Mouse (Mus musculus): ENCODE data around the gene Hmg20b.

Hmg20b gene

DNA sequence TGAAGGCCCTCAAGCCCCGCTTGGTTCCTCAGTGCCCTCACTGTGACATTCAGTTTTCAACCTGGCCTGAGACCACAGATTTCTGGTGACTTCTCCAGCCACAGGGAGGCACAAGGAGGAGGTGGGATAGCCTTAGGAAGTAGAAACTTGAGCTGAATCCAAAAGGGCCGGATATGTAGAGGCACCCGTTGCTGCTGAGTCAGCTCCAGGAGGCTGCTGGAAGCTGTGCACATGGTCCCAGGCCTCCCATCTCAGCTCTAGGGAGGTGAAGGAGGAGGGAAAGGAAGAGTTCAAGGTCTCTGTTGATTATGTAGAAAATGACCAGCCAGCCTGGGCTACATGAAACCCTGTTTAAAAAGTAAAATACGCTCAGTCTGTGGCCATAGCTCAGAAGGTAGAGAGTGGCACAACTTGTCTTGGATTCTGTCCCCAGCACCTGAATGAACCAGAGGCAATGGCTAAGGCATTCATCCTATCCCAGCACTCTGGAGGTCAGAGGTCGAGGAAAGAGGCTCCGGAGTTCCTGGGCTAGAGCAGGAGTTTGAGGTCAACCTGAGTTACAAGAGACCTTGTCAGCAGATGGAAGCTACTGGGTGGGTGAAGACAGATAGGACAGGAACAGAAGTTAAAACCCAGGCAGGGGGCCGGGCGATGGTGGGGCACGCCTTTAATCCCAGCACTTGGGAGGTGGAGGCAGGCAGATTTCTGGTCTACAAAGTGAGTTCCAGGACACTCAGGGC is 4.6 kb upstream of the Hmg20b start:
- DNase-seq (ENCODE audit: low read depth, low spot score) = no peak

DNA sequence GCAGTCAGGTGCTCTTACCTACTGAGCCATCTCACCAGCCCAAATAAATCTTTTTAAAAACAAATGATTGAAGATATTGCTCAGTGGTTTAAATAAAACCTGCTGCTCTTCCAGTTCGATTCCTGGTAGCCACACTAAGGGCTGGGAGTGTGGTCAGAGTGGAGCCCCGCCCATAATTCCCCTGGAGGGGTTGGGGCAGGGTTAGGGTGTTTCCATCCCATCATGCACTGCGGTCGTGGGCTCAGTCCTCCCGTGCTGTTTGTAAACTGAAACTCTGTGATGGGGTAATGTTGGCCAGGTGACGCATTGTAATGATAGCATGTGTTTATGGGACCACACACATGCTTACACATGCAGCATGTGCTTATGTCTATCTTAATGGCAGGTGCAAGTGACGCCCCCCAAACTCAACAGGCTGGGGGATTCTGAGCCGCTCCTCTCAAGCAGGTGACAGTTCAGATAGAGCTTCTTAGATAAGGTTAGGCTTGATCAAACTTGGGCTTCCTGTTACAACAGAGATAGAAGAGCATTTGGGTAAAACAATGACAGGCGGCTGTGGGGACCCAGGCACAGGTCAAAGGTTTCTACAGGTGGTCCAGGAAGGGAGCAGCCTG is 1.5 kb upstream of the Hmg20b start:
- no peak for DNase-seq (ENCODE audit: low read depth, low spot score)

DNA sequence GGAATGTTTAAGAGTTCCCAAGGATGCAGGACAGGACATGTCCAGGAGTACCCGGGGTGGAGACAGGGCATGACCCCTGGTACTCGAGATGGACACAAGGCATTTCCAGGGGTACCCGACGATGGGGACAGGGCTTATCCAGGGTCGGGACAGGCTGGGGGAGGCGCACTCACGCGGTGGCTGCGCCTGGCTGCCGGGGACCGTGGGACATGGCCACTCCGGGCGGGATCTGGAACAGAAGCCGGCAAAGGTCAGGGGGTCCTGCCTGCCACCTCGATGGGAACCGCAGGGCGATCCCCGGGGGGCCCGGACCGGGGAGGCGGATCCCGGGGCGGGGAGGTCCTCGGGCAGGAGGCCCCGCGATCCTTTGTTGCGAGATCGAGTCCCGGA is 324 bp downstream of the Hmg20b start:
- no peak for DNase-seq (ENCODE audit: low read depth, low spot score)

DNA sequence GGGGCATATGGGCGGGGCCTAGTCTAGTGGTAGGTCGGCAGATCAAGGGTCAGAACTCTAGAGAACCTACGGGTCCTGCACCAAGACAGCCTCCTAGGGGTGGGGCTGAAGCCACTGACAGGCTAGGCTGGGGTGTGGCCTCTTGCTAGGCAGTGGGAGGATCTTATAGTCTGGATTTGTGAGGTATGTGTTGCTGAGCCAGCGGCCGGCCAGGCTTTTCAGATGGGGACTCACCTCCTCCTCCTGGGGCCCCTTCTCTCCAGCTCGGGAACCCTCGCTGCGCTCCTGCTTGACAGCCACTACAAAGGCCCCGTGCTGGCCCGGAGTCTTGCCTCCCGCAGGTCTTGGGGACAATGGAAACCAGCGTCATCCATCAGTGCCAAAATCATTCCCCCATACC is 1.1 kb downstream of the Hmg20b start:
- no peak for DNase-seq (ENCODE audit: low read depth, low spot score)

DNA sequence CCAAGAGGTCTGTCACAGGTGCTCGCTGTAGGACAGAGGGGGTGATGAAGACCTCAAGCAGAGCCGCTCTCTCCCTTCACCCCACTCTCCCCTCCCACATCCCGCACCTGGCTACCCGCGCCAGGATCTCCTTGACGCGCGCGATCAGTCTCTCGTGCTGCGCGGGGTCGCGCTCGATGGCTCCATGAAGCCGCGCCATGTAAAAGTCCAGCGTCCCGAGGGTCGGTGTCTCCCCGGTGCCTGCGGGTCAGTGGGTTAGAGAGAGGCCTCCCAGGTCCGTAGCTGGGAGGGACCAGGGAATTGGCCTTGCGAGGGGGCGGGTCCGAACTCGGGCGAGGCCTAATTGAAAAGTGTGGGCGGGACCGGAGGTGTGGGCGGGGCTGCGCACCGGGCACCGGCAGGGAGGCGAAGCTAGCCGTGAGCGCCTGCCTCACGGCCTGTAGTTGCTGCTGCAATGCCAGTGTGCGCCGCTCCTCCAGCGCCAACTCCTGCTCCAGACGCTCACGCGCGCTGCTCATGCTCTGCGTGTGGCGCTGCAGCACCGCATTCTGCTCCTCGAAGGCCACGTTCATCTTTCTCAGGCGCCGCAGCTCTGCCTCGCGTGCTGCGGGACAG is 3.7 kb downstream of the Hmg20b start:
- no peak for DNase-seq (ENCODE audit: low read depth, low spot score)

DNA sequence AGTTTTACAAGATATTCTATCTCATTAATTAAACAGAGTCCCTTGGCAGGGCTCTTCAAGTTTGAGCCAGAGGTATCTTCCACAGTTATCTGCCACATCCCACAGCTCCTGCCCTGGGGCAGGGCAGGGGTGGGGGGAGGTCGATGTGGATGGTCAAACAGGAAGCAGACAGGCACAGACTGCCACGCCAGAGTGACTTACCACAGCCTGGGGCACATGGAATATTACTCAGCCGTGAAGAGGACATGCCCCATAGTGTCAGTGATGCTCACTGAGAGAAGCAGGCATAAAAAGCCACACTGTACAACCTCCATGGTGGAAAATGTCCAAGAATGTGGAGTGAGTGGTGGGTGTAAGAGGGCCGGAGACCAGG is 5.1 kb downstream of the Hmg20b start:
- no peak for DNase-seq (ENCODE audit: low read depth, low spot score)

DNA sequence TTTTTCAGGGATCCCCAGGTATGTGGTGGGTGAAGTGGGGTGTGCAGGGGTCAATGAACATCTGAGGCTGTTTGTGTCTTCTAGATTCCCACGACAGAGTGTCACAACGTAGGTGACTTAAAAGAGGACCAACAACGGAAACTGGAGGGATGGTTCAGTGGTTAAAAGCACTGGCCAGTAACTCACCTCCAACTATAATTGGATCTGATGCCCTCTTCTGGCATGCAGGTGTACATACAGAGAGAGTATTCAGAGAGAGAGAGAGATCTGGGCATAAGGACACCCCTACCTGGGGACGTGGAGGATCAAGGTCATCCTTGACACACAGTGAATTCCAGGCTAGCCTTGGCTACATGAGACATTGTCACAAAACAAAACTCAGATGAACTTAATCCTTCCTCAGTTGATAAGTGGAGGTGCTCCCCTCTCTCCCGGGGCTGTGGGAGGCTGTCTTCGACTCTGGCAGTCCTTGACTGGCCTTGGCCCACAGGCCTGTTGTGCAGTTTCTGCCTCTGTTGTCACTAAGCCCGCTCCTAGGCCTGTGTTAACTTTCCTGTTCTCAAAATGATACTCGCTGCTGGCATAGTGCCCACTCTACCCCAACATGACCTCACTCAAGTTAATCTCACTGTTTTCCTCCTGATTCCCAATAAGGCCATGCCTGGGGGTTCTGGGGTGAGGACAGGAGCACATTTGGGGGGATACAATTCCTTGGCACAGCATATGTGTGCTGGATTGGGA is 5.7 kb downstream of the Hmg20b start:
- no peak for DNase-seq (ENCODE audit: low read depth, low spot score)

DNA sequence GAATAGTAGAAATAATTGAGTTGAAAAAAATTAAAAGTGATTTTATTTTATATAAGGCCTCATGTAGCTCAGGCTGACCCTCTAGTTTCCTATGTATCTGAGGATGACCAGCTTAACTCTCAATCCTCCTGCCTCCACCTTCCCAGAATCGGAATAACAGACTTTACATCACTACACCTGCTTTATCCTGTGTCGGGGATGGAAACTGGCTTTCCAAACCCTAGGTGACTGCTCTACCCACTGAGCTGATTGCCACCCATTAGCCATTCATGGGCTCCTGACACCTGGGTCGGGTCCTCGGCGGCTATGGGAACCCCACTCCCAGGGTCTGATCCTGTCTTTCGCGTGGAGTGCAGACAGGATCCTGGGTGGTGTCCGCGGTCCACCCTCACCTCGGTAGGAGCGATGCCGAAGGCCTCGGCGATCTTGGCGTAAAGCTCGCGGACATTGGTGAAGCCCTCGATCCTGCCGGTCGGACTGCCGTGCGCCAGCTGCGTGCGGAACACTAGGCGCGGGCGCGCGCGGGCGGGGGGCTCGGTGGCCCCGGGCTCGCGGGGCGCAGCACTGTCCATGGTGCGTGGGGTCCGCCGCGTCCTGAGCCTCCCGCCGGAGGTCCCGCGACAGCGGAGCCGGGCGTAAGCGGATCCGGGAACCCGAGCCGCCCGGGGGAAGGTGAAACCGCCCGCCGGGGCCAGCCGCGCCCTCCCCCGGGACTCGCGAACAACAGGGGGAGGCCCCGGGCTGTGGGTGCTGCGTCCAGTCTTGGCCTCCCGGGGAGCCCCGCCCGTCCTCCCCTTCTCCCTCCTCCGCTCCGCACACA is 7.4 kb downstream of the Hmg20b start, which contains the start of gene Gipc3:
Gene Gipc3 (minus strand): TSS at position 581 of the 820 bp plus-strand sequence.
- DNase-seq (ENCODE audit: low read depth, low spot score) = no peak

DNA sequence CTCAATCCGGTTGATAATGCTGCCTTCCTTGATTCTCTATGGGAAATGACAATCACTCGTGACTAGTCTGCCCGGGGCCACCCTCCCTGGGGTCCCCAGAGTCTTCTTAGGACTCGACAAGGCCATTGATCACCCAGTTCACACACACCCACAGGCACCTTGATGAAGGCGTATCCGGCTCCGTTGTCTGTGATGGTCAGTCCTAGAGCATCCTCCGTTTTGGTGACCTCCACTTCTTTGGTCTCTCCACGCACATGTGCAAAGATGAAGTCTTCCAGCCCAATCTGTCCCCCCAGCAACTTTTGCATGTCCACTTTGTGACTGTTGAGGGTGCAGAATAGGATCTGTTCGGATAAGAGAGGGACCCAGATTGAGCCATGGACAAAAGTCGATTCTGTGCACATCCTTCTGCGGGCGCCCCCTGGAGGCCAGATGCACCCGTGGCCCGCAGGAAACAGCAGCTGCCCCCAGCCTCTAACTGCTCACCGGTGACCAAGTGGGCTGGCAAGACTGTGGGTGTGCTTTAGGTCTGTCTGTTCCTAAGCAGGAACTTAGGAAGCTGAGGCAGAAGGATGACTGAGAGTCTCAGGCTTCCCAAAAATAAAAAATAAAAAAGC is 8.8 kb downstream of the Hmg20b start:
- no peak for DNase-seq (ENCODE audit: low read depth, low spot score)

DNA sequence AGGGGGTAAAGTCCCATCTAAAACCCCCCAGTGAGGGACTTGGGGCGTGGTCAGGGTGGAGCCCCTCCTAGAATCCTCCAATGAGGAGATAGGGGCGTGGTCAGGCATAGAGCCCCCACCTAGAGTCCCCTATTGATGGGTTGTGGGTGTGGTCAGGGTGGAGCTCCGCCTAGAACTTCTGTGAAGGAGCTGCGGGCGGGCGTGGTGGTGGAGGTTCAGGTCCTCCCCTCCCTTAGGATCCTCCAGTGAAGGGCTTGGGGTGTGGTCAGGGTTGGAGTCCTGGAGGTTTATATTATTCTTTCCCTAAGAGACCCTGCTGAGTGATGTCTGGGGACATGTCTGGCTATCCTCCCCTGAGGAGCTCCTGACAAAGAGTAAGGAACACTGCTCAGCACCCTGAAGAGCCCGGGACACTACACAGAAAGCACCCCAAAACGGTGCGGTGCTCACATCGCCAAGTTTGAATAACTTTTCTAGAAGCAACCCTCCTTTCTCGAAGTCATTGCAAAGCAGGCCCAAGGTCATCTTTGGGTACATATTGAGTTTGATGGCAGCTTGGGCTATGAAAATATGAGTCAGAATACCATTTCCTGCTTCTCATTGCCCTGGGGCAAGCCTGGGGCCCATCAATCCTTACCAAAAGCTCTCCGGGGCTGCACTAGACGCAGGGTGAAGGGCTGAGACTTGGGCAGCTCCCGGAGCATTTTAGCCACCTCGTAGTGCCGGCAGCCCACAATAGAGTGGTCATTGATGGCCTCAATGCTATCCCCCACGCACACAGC is 9.5 kb downstream of the Hmg20b start:
- DNase-seq (ENCODE audit: low read depth, low spot score) = no peak

DNA sequence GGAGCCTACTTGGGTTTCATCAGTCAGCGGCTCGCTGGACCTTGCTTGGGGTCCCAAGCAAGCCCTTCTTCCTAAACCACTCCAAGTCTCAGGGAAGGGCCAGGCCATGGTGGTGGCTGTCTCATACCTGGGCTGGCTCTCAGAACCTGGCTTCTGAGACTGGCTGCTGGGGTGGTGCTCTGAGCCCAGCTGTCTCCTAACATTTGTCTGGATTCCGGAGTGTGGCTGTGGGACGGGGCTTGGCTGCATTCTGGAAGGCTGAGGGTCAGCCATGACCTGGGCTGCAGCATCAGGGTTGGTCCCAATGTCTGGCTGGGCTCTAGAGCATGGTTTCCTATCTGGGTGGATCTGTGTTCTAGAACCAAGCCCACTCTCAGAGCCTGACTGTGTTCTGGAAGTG is 13.7 kb downstream of the Hmg20b start:
- DNase-seq (ENCODE audit: low read depth, low spot score) = no peak

DNA sequence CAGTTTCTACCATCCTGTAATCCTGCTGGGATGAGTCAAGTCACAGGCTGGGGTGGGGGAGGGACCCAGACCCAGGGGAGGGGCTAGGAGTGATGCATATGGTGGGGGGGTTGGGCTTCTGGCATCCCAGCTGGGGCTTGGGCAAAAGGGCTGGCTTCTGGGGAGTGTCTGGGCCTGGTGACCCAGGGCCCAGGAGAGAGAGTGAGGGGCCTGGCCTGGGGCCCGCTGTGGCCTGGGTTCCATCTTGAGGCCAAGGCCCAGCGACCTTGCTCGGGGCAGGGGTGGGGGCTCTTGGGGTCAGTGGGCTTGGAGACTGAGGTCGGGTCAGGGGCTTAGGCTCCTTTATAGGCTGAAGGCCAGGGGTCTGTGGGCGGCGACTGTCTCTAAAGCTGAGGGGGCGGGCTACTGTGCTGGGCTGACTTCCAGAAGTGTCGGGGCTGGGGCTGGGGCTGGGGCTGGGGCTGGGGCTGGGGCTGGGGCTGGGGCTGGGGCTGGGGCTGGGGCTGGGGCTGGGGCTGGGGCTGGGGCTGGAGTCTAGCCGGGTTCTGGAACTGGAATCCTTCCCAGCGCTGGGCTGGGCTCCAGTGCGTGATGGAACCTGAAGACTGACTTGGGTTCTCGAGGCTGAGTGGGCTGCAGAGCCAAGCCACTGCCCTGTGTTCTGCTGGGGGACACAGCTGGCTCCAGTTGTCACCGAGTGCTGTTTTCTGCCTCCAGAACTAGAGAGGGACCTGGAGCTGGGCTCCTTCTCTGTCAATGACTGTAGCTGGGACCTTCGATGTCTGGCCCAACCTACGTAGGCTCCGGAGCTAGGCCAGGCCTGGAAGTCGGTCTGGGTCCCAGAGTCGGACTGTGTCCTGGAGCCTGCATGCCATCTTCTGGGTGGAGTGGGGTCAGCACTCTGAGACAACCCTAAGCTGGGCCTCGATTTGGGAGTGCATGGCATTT is 14.6 kb downstream of the Hmg20b start:
- no peak for DNase-seq (ENCODE audit: low read depth, low spot score)

DNA sequence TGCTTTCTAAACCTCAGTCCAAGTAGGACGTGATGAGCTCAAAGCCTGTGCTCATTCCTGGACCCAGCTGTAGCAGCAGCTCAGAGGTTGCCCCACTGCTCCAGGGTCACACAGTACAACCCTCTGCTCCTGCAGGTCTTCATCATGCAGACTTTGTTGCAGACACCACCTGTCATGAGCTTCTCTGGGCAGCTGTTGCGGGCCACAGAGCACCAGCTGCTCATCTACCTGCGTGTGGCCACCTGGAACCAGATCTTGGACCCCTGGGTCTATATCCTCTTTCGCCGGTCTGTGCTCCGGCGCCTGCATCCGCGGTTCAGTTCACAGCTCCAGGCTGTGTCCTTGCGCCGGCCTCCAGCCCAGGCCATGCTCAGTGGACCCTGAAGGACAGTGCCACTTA is 16.0 kb downstream of the Hmg20b start:
- no peak for DNase-seq (ENCODE audit: low read depth, low spot score)

DNA sequence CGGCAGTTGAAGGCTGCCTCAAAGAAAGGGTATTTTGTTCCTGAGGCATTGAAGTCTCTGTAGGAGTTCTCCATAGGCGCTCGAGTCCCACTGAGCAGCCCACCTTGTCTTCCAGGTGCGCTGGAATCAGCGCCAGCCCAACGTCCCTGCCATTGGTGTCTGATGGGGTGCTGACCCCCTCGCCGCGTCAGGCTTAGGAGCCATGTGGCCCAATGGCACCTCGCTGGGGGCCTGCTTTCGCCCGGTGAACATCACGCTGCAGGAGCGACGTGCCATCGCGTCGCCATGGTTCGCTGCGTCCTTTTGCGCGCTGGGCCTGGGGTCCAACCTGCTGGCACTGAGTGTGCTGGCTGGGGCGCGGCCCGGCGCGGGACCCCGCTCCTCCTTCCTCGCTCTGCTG is 18.0 kb downstream of the Hmg20b start:
- no peak for DNase-seq (ENCODE audit: low read depth, low spot score)

DNA sequence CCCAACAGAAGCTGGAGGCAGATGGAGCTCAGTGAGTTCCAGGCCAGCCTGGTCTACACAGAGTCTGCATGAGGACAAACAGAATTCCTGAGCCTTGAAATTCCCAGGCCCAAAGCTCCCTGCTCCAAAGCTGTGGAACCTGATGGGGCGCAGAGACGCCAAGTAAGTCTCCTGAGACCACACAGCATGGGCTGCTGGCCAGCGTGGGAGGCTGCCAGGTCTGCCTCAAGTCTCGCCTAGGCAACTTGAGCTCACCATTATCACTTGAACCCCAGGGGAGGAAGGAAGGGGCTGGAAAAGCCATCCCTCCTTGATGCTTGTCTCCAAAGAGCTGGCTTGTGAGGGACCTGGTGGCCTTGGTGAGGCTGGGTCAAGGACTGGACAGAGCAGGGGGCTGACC is 20.3 kb downstream of the Hmg20b start:
- no peak for DNase-seq (ENCODE audit: low read depth, low spot score)

DNA sequence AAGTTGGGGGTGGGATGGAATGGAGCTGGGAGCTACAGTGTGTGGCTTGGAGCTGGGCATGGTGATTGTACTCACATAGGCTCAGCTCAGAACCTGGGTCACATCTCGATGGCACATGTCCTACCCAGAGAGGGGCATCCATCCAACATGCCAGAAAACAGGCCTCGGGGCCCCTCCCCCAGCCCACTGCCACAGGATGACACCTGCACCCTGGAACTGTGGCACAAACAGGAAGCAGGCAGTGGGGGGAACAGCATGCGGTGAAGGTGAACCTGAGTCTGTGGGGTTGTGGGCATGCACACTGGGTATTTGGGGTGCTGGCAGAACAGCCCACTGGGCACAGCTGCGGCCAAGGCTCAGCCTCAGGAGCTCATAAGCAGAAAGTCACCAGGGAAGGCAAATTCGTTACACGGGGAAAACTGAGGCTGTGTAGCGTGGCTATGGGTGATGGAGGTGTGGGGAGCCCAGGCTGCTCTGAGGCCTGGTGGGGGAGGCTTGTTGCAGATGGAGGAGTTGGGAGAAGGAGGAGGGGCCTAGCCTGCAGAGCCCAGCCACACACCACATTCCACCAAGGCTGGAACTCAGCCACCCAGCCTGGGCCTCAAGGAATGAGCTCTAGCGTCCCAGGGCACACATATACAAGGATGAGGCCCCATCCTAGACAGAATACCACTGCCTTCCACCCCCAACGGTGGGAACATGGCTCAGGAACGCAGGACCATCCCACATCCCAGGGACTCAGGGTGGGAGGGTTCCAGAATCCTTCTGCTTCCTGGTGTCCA is 20.9 kb downstream of the Hmg20b start:
- DNase-seq (ENCODE audit: low read depth, low spot score) = no peak

DNA sequence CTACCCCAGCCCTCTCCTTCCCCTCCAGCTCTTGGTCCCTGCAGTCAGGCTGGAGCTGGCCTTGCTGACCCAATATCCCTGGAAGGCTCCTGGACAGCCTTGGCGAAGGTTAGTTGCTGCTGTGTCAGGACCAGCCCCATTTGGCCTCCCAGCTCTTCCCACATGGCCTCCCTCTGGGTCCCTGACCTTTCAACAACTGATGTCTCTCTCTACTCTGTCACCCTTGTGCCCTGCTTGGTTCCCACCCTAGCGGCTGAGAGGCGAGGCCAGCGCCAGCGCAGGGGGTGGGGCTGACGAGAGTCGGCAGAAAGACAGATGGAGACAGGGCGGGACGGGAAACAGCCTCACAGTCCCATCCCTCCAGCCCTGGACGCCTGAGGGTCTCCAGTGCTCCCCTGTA is 21.9 kb downstream of the Hmg20b start, which contains the start of gene Tbxa2r:
Gene Tbxa2r (plus strand): TSS at position 346 of the 400 bp plus-strand sequence.
- DNase-seq (ENCODE audit: low read depth, low spot score) = no peak

DNA sequence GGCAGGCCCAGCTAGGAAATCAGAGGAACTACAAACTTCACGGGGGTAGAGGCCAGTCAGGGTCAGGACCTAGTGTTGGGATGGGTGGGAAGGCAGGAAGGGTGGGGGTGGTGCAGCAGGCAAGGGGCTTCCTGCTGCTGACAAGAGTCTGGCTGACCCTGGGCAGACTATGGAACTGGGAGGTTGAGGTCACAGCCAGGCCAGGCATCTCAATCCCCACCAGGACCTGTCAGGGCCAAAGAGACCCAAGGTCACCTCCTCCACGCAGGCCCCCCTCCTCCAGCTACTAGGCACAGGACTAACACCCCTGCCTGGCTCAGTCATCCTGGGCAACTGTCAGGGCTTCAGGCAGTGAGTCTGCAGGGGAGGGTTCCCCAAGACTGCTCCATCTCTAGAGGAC is 22.3 kb downstream of the Hmg20b start:
- DNase-seq (ENCODE audit: low read depth, low spot score) = no peak

Measured in embryo, embryonic 11.5 days (tissue).